ENCODE assay signal across 9 mouse cellular contexts in genomic region chr2:133156537-133156936, GRCm38 (mm10).
A peak's percentile ranks its signal among the peaks of the same experiment; 100 is the strongest.
DNase-seq lines count a peak whose midpoint lies in the region; TF ChIP-seq lines count a peak whose summit lies in the region.
"Had no signal": no experiment of that assay in that cellular context is flagged by ENCODE, and none has a peak within 500 bp of the region (broad histone marks: within the 10 kb centered on the region; RNA-seq: fewer than 3 reads in every experiment).

No protein-coding gene starts in this region.

- no peak overlapping the region for H3K27ac ChIP-seq in layer of hippocampus, adult 2 months
- H3K27ac ChIP-seq: midbrain, embryonic 12.5 days had no signal

- no peak overlapping the region for H3K4me3 ChIP-seq in layer of hippocampus, adult 2 months
- H3K4me3 ChIP-seq: midbrain, embryonic 12.5 days had no signal

- TF ChIP-seq CTCF in layer of hippocampus, adult 2 months (conservative IDR thresholded peaks at IDR 0.05): peak; percentile 74

- DNase-seq in adrenal gland, postnatal 14 days: peak; percentile 26
- DNase-seq in adrenal gland, adult 2 months: no peak
- DNase-seq in layer of hippocampus, adult 2 months (ENCODE audit: low spot score in 2 of 2): no peak
- DNase-seq in layer of hippocampus, adult 8-10 months (ENCODE audit: low spot score in 2 of 2): no peak
- DNase-seq in c-Kit-positive CD71-negative TER-119-negative erythroid progenitor cells, embryonic 14.5 days (ENCODE audit: low read depth): peak; percentile 9
- peak; percentile 47 for DNase-seq in lung, postnatal 10 days
- no peak for DNase-seq in urinary bladder, adult 18-20 months (ENCODE audit: low spot score in 2 of 2)
- DNase-seq in spleen, postnatal 4 days (ENCODE audit: low spot score in 2 of 2): no peak

Comparison
In these comparisons a context has a peak if more than half of its experiments do, and no peak if none do; other contexts are left out.
1. DNase-seq: peak in adrenal gland, postnatal 14 days (single experiment), c-Kit-positive CD71-negative TER-119-negative erythroid progenitor cells, embryonic 14.5 days (single experiment) and lung, postnatal 10 days (single experiment); none in adrenal gland, adult 2 months (single experiment), layer of hippocampus, adult 2 months (0 of 2), layer of hippocampus, adult 8-10 months (0 of 2), urinary bladder, adult 18-20 months (0 of 2) and spleen, postnatal 4 days (0 of 2).